Mouse (Mus musculus): ENCODE measurements around the gene Ptrh2.

DNA sequence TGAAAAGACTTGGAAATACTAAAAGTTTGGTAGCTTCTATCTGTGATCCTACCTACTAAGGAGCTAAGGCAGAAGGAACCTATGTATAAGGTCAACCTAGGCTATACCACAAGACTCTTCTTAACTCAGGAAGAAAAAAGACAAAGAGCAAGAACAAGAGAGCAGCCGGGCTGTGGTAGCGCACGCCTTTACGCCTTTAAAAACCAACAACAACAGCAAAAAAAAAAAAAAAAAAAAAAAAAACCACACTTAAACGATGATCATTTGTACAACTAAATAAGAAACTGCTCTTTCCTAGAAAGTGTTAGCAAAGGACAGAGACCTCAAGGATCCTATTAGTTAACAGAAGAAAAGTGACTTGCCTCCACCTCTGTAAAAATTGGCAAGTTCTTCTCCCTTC, 57.7 kb downstream of the Ptrh2 start:
- TF ChIP-seq CTCF (IDR thresholded peaks at IDR 0.05) (no peak), POLR2A (IDR thresholded peaks at IDR 0.05; ENCODE audit: insufficient read depth, low read depth, low read length) (no peak), EP300 (IDR thresholded peaks at IDR 0.05; ENCODE audit: insufficient read depth, low read depth, low read length) (no peak)

Measured in heart, adult 2 months (tissue).